Mouse (Mus musculus) kidney, embryonic 14.5 days (tissue): ENCODE measurements around the gene Tenm4. TPM values are rescaled to one million over a fixed set of nuclear protein-coding genes. Genes with fewer than 3 reads are reported as not detected.

Experiments used
- ATAC-seq: fragments of 200-750 bp; cut with Nextera tagmentation; 2 replicates; pipeline ENCODE4 v1.8.0; 2017; ENCODE audit warnings: moderate number of reproducible peaks, mild to moderate bottlenecking, moderate TSS enrichment, moderate library complexity; ENCODE audit not compliant: low FRiP score, low TSS enrichment
- H3K27ac ChIP-seq: fragments of 300-500 bp; sonication (generic); 2 replicates; pipeline ENCODE4 v1.5.1; 2014; ENCODE audit warnings: low read depth, mild to moderate bottlenecking, low read length, moderate library complexity, mixed read lengths
- H3K27me3 ChIP-seq: fragments of 300-500 bp; sonication (generic); 2 replicates; pipeline ENCODE4 v1.6.1; 2014; ENCODE audit warnings: mild to moderate bottlenecking, low read length; ENCODE audit not compliant: control insufficient read depth, insufficient read depth
- H3K36me3 ChIP-seq: fragments of 300-500 bp; sonication (generic); 2 replicates; pipeline ENCODE4 v1.6.1; 2014; ENCODE audit warnings: low read length, mixed read lengths; ENCODE audit not compliant: control insufficient read depth, insufficient read depth
- H3K4me1 ChIP-seq: fragments of 300-500 bp; sonication (generic); 2 replicates; pipeline ENCODE4 v1.6.1; 2014; ENCODE audit warnings: low read length, mixed read lengths; ENCODE audit not compliant: control insufficient read depth, insufficient read depth
- H3K4me2 ChIP-seq: fragments of 300-500 bp; sonication (generic); replicated peaks from 2 replicates; pipeline ENCODE4 v1.6.1; 2014; ENCODE audit warnings: low read depth, mild to moderate bottlenecking, low read length
- H3K4me3 ChIP-seq: fragments of 300-500 bp; sonication (generic); 2 replicates; pipeline ENCODE4 v1.5.1; 2014; ENCODE audit warnings: mild to moderate bottlenecking, low read length
- H3K9ac ChIP-seq: fragments of 300-500 bp; sonication (generic); 2 replicates; pipeline ENCODE4 v1.6.1; 2014; ENCODE audit warnings: low read depth, mild to moderate bottlenecking, low read length, moderate library complexity
- H3K9me3 ChIP-seq: fragments of 300-500 bp; sonication (generic); 2 replicates; pipeline ENCODE4 v1.6.1; 2016; ENCODE audit warnings: low read length; ENCODE audit not compliant: control insufficient read depth
- WGBS: fragments of 180-500 bp; shearing (Covaris S2); extraction: QIAGEN DNeasy Blood & Tissue Kit; methylation state at CpG from one replicate; pipeline ENCODE4 v1.1.7; 2014; 5-methylcytosine and 5-hydroxymethylcytosine counted together
- polyA plus RNA-seq: library from polyadenylated mRNA; unstranded; fragments of >200 nt; fragmentation: Nextera tagmentation; extraction: Ambion mirVana; gene quantifications from 2 replicates; pipeline ENCODE4 v1.2.1, GENCODE M21; 2014

Tenm4 gene
- polyA plus RNA-seq, 1 experiment from 2014 or later, result 51.0 TPM

GRCm38 (mm10) chr7:96331186-96331585 lies 160.1 kb downstream of the Tenm4 start:
- no peaks in the 10 kb centered on the region for H3K27me3 ChIP-seq
- no peaks in the 10 kb centered on the region for H3K4me1 ChIP-seq
- H3K9ac ChIP-seq, result no peak overlapping the region
- H3K4me2 ChIP-seq, result no peak overlapping the region
- no peaks in the 10 kb centered on the region for H3K9me3 ChIP-seq
- no peaks in the 10 kb centered on the region for H3K36me3 ChIP-seq
- WGBS, result 60% methylated on average over 1 of the region's 1 CpGs
- H3K4me3 ChIP-seq, result no peak overlapping the region
- ATAC-seq, result no peak
- no peak overlapping the region for H3K27ac ChIP-seq

GRCm38 (mm10) chr7:96334361-96334760 lies 163.3 kb downstream of the Tenm4 start:
- H3K4me3 ChIP-seq, result no peak overlapping the region
- H3K36me3 ChIP-seq, result no peaks in the 10 kb centered on the region
- H3K27me3 ChIP-seq, result no peaks in the 10 kb centered on the region
- H3K9me3 ChIP-seq, result no peaks in the 10 kb centered on the region
- H3K27ac ChIP-seq, result no peak overlapping the region
- no peak for ATAC-seq
- no peak overlapping the region for H3K4me2 ChIP-seq
- H3K9ac ChIP-seq, result no peak overlapping the region
- 22% methylated on average over 2 of the region's 2 CpGs for WGBS
- H3K4me1 ChIP-seq, result no peaks in the 10 kb centered on the region

- Histone ChIP-seq H3K4me3 (no peak overlapping the region), H3K36me3 (no peaks in the 10 kb centered on the region), H3K9ac (no peak overlapping the region), H3K4me2 (no peak overlapping the region), H3K27ac (no peak overlapping the region), H3K4me1 (no peaks in the 10 kb centered on the region), H3K9me3 (no peaks in the 10 kb centered on the region), H3K27me3 (no peaks in the 10 kb centered on the region)
- no peak for ATAC-seq
Measured at GRCm38 (mm10) chr7:96336376-96336775, 165.3 kb downstream of the Tenm4 start.

- Histone ChIP-seq H3K36me3 (no peaks in the 10 kb centered on the region), H3K9me3 (no peaks in the 10 kb centered on the region), H3K4me2 (no peak overlapping the region), H3K27me3 (no peaks in the 10 kb centered on the region), H3K4me1 (no peaks in the 10 kb centered on the region), H3K27ac (no peak overlapping the region), H3K4me3 (no peak overlapping the region), H3K9ac (no peak overlapping the region)
- WGBS, result 80% methylated on average over 5 of the region's 5 CpGs
- ATAC-seq, result no peak
Measured at GRCm38 (mm10) chr7:96340826-96341225, 169.8 kb downstream of the Tenm4 start.

- Histone ChIP-seq H3K9ac (no peak overlapping the region), H3K4me1 (no peaks in the 10 kb centered on the region), H3K4me3 (no peak overlapping the region), H3K27ac (no peak overlapping the region), H3K9me3 (no peaks in the 10 kb centered on the region), H3K36me3 (no peaks in the 10 kb centered on the region), H3K4me2 (no peak overlapping the region), H3K27me3 (no peaks in the 10 kb centered on the region)
- WGBS, result 74% methylated on average over 2 of the region's 2 CpGs
- ATAC-seq, result no peak
Measured at GRCm38 (mm10) chr7:96341479-96341878, 170.4 kb downstream of the Tenm4 start.

- H3K4me1 ChIP-seq, result no peaks in the 10 kb centered on the region
- no peak for ATAC-seq
- no peak overlapping the region for H3K27ac ChIP-seq
- H3K36me3 ChIP-seq, result no peaks in the 10 kb centered on the region
- H3K4me3 ChIP-seq, result no peak overlapping the region
- no peaks in the 10 kb centered on the region for H3K9me3 ChIP-seq
- WGBS, result 77% methylated on average over 6 of the region's 6 CpGs
- no peak overlapping the region for H3K4me2 ChIP-seq
- no peaks in the 10 kb centered on the region for H3K27me3 ChIP-seq
- no peak overlapping the region for H3K9ac ChIP-seq
Measured at GRCm38 (mm10) chr7:96342996-96343395, 171.9 kb downstream of the Tenm4 start.

GRCm38 (mm10) chr7:96343667-96344066 lies 172.6 kb downstream of the Tenm4 start:
- H3K36me3 ChIP-seq, result no peaks in the 10 kb centered on the region
- no peak overlapping the region for H3K4me3 ChIP-seq
- H3K9ac ChIP-seq, result no peak overlapping the region
- H3K27ac ChIP-seq, result no peak overlapping the region
- H3K9me3 ChIP-seq, result no peaks in the 10 kb centered on the region
- 91% methylated on average over 2 of the region's 2 CpGs for WGBS
- no peaks in the 10 kb centered on the region for H3K27me3 ChIP-seq
- no peaks in the 10 kb centered on the region for H3K4me1 ChIP-seq
- ATAC-seq, result no peak
- no peak overlapping the region for H3K4me2 ChIP-seq

- Histone ChIP-seq H3K4me2 (no peak overlapping the region), H3K27me3 (no peaks in the 10 kb centered on the region), H3K4me3 (no peak overlapping the region), H3K9ac (no peak overlapping the region), H3K9me3 (no peaks in the 10 kb centered on the region), H3K36me3 (no peaks in the 10 kb centered on the region), H3K27ac (no peak overlapping the region), H3K4me1 (0 out of 2 replicates have a peak, but pooled peaks cover 3% of the 10 kb centered on the region)
- ATAC-seq, result no peak
- 64% methylated on average over 8 of the region's 8 CpGs for WGBS
Measured at GRCm38 (mm10) chr7:96352671-96353070, 181.6 kb downstream of the Tenm4 start.

- Histone ChIP-seq H3K27ac (no peak overlapping the region), H3K36me3 (no peaks in the 10 kb centered on the region), H3K9me3 (no peaks in the 10 kb centered on the region), H3K9ac (no peak overlapping the region), H3K4me1 (0 out of 2 replicates have a peak, but pooled peaks cover 3% of the 10 kb centered on the region), H3K4me3 (no peak overlapping the region), H3K27me3 (no peaks in the 10 kb centered on the region), H3K4me2 (no peak overlapping the region)
- 61% methylated on average over 3 of the region's 3 CpGs for WGBS
- no peak for ATAC-seq
Measured at GRCm38 (mm10) chr7:96356285-96356811, 185.3 kb downstream of the Tenm4 start.
